Mouse (Mus musculus) cerebellum, postnatal 10 days (tissue): ENCODE measurements around the gene Ier5l.
A peak's percentile ranks its signal among the peaks of the same experiment; 100 is the strongest.

Experiments used
- DNase-seq, 2 experiments: peaks; one replicate each; pipeline ENCODE4 v3.0.0; 2021; ENCODE audit warnings: mixed read lengths in 2 of 2

Gene Ier5l

DNA sequence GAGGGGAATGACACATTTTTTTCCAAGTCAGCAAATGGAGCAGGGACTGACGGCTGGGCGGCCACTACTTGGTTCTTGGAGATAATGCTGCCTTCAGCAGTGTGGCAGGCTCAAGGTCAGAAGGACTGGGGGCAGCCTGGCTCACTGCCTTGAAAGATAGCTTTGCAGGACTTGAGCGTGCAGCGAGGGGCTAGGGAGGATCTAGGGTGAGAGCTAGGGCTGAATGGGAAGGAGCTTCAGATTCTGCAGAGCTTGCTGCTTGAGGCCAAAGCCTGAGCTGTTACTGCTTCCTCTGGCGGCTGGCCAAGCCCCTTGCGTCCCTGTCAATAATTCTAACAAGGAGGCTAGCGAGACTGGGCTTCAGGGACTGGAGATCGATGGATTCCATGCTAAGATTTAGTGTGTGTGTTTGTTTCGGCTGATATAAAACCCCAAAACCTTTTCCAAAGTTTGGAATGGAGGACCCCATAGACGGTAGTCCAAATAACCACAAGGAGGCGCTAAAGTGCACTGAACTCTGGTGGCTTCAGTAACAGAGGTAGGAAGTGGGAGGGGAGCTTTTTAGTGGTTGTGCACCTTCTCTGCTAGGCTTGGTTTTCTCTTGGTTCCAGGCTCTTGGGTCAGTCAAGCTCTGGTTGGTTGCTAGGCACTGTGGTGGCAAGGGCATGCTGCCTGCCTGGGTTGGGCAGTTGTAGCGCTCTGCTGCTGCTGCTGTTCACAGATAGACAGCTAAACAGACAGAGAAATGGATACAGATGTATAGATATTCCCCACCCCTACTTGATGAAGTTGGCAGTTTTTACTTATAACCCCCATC is 33.1 kb downstream of the Ier5l start:
- DNase-seq = peak; percentile 73 to 91

DNA sequence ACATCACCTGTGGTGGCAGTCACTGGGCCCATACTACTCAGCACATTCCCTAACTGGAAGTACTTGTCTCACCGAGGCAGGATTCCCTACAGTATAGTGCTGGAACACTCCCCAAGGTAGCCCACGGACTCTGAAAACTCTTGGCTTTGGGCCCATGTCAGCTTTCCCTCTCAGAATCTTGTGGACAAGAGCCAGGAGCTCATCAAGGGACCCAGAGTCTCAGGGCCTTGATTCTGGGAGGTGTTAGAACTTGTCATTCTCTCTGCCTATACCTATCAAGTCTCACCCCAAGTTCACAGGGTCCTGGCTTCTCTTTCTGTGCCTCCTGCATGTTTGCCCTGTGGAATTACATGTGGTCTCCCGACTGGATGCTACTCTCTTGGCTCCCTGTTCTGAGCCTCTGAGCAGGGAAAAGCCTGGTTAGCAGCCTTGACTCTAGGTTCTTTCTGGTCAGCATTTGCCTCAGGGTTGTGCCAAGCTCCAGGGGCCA is 33.8 kb downstream of the Ier5l start:
- no peak for DNase-seq

DNA sequence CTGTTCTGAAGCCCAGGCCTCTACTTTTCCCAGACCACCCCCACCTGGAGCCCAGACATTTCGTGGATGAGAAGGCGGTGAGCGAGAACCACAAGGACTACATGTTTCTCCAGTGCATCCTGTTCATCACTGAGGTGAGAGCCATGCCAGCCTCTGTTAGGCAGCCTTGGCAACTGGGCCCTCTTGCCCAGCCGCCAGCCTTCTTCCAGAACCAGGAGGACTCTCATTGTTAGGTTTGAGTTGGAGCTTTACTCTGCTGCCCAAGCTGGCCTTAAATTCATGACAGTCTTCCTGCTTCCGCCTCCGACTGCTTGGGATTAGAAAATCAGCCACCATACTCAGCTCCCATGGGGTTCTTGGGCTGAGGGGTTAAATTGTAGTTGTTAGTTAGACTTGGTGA is 34.4 kb downstream of the Ier5l start:
- no peak for DNase-seq

DNA sequence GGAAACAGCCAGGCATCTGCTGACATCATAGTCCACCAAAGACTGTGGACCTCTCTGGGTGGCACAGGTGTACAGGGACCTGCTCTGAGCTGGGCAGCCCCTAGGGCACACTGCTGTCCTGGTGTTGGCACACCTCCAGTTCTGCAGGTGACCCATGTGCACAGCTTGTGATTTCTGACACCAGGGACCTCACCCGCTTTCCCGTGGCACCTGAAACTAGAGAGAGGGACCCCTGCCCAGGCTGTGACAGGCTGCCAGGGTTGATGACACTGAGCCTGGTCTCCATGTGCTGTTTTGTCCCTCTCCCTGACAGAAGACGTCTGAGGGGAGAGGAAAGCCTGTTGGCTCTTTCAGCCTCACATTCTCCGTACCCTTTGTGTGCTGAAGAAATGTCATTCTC is 36.2 kb downstream of the Ier5l start:
- DNase-seq = no peak

DNA sequence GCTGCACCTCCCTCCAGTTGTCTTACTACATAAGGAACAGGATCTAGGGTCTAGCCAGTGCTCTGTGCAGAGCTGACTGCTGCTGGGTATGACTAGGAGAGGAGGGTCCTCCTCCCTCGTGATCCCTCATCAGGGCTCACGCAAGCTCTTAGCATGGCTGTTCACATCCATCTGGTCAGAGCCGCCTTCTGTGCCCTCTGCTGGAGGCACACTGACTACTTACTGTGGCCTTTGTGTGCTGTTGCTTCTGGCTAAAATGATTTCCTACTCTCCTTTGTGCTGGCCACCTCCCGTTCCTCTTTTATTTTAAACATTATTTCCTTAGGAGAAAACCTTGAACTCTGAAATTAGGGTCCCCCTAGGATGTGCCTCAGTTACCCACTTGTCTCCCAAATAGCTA is 37.2 kb downstream of the Ier5l start:
- no peak for DNase-seq

DNA sequence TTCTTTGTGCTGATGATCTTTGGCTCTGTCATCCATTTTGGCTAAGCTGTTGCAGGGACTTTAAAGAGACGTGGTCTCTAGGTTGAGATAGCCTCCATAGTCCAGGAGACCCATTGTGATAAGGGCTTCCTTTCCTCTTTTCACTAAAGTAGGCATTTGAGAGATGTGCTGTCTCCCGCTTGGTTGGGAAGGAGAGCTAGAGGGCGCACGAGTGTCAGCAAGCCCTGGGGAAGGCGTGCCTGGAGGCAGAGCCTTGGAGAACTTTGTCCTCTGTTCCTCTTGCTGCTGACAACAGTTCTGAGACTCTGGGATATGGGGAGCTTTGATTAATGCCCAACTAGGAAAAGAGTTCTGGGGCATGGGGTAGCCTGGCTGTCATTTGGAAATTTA is 37.9 kb downstream of the Ier5l start:
- peak; percentile 58 to 65 for DNase-seq

DNA sequence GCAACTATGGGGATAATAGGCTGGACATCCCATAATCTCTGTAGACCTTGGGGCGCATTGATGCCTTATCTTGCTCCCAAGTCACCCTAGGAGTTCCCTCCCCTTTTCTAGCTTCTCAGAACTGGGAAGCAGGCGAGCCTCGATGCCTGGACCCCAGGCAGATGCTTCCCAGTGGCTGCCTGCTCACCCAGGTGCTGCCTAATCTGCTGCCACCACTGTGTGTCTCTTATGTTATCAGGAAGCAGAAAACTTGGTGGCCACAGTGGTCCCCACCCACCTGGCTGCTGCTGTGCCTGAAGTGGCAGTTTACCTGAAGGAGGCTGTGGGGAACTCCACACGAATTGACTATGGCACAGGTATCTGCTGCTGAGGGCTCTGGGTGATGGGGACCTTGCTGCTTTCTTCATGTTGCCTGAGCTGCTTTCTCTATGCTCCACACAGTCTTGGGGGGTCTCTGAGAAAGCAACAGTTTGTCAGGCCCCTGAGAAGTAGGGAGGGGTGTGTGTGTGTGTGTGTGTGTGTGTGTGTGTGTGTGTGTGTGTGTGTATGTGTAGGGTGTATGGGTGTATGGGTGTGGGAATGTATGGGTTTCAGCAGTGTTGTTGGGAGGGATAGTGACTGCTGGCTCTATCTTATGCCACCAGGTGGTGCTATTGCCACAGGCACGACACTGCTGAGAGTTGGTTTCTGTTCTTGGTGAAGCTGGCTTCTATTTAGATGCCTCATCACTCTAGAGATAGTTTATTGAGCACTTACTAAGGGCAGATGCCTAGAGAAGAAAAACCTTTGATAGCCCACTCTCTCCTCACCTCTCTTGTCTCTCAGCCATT is 38.5 kb downstream of the Ier5l start:
- DNase-seq = peak; percentile 84 to 89

DNA sequence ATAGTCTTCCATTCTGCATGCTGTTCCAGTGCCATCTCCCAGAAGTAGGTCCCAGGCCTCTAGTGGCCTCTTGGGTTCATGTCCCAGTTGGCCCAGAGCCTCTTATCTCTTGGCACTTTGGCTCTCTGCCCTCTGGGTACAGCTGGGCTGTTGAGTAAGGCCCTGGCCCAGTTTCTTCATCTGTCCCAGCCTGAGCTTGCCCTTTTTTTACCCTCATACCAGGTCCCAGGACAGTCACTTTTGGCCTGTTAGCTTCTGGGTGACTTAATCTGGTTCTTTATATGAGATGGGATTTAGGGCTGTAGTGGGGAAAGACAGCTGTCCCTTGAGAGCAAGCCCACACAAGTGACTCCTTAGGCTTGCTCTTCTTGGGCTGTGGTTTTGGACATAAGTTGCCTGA is 44.9 kb downstream of the Ier5l start:
- DNase-seq = peak; percentile 47 to 50
